Mouse (Mus musculus) liver, postnatal 0 days (tissue): ENCODE results near the gene Gpatch8. TPM values are rescaled to one million over a fixed set of nuclear protein-coding genes. Genes with fewer than 3 reads are reported as not detected.

ENCODE experiments used
- ATAC-seq: fragments of 200-750 bp; cut with Nextera tagmentation; 2 replicates; pipeline ENCODE4 v1.8.0; 2017; ENCODE audit warnings: mild to moderate bottlenecking, moderate library complexity
- DNase-seq: peaks from one replicate; pipeline ENCODE4 v3.0.0-alpha.2; 2016
- H3K27ac ChIP-seq: fragments of 300-500 bp; sonication (generic); 2 replicates; pipeline ENCODE4 v1.5.1; 2014; ENCODE audit warnings: antibody characterized with exemption, moderate library complexity, mild to moderate bottlenecking, low read depth
- H3K27me3 ChIP-seq: fragments of 300-500 bp; sonication (generic); 2 replicates; pipeline ENCODE4 v1.6.1; 2014; ENCODE audit warnings: low read length, control low read depth, mixed read lengths; ENCODE audit not compliant: insufficient read depth
- H3K36me3 ChIP-seq: fragments of 300-500 bp; sonication (generic); replicated peaks from 2 replicates; pipeline ENCODE4 v1.6.1; 2014; ENCODE audit warnings: mild to moderate bottlenecking, control low read depth, low read length, moderate library complexity, mixed read lengths; ENCODE audit not compliant: insufficient read depth
- H3K4me1 ChIP-seq: fragments of 300-500 bp; sonication (generic); 2 replicates; pipeline ENCODE4 v1.6.1; 2014; ENCODE audit warnings: antibody characterized with exemption, mild to moderate bottlenecking, control low read depth; ENCODE audit not compliant: insufficient read depth
- H3K4me2 ChIP-seq: fragments of 300-500 bp; sonication (generic); 2 replicates; pipeline ENCODE4 v1.6.1; 2014; ENCODE audit warnings: low read depth, mild to moderate bottlenecking, low read length, moderate library complexity, mixed read lengths
- H3K4me3 ChIP-seq: fragments of 300-500 bp; sonication (generic); 2 replicates; pipeline ENCODE4 v1.5.1; 2014; ENCODE audit warnings: low read depth, low read length
- H3K9ac ChIP-seq: fragments of 300-500 bp; sonication (generic); replicated peaks from 2 replicates; pipeline ENCODE4 v1.6.1; 2014; ENCODE audit warnings: mild to moderate bottlenecking, moderate library complexity
- H3K9me3 ChIP-seq: fragments of 300-500 bp; sonication (generic); 2 replicates; pipeline ENCODE4 v1.6.1; 2016; ENCODE audit warnings: mild to moderate bottlenecking, control low read depth, low read length, mixed read lengths
- CTCF ChIP-seq: sonication (generic); IDR thresholded peaks from 2 replicates; pipeline ENCODE4 v1.5.1; 2016; ENCODE audit warnings: antibody characterized with exemption, low read depth
- EP300 ChIP-seq: IDR thresholded peaks from 2 replicates; pipeline ENCODE4 v1.6.1; 2016; ENCODE audit warnings: antibody characterized with exemption, low read depth, mild to moderate bottlenecking
- WGBS: fragments of 180-500 bp; shearing (Covaris S2); extraction: QIAGEN DNeasy Blood & Tissue Kit; methylation state at CpG from one replicate; pipeline ENCODE4 v1.1.7; 2014; ENCODE audit not compliant: insufficient replicate concordance; 5-methylcytosine and 5-hydroxymethylcytosine counted together
- polyA plus RNA-seq: library from polyadenylated mRNA; unstranded; fragments of >200 nt; fragmentation: Nextera tagmentation; extraction: Ambion mirVana; gene quantifications from 2 replicates; pipeline ENCODE4 v1.2.1, GENCODE M21; 2015

Gpatch8 gene
- polyA plus RNA-seq, 1 experiment from 2014 or later: 12.2 TPM

DNA sequence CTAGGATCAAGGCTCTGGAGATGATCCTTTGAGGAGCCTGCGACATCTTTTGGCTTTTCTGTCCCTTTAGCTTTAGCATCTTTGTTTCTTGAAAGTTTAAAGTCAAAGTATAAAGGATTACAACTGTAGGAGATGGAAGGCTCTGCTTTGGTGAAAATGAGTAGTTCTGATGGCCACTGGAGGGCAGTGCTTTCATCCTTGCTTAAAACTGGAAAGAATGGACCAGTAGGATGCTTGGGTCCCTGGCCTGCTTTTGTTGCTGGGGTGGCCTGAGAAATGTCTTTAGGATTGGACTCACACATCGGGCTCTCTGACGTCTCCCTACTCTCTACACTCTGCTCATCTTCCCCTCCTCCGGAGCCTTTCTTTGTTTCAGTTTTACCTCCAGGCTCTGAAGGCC lies 75.3 kb downstream of the Gpatch8 start:
- no peaks in the 10 kb centered on the region for H3K27me3 ChIP-seq
- H3K4me2 ChIP-seq: no peak overlapping the region
- no peaks in the 10 kb centered on the region for H3K9me3 ChIP-seq
- no peaks in the 10 kb centered on the region for H3K4me1 ChIP-seq
- no peak overlapping the region for H3K4me3 ChIP-seq
- DNase-seq (no peak), ATAC-seq (no peak)
- WGBS: 94% methylated on average over 4 of the region's 4 CpGs
- no peak overlapping the region for H3K9ac ChIP-seq
- H3K36me3 ChIP-seq: peaks cover 59% of the 10 kb centered on the region
- peak; percentile 34 for TF ChIP-seq CTCF
- TF ChIP-seq EP300: no peak
- H3K27ac ChIP-seq: no peak overlapping the region

DNA sequence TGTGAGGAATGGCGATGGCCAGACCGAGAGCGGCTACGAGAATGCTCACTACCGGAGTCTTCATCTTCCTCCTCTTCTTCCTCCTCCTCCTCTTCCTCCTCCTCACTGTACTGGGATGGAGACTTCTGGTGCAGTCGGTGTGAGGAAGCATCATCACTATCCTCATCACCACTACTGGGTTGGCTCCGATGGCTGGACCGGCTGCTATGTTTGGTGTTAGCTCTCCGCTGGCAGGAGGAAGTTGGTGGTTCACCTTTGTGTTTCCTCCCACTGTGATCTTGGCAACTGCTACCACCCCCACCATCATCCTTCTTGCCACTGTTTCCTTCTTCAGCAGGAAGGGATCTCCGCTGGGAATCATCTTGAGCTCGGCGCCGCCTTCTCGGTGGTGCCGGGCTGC lies 76.1 kb downstream of the Gpatch8 start:
- DNase-seq (no peak), ATAC-seq (no peak)
- no peak overlapping the region for H3K9ac ChIP-seq
- H3K27ac ChIP-seq: no peak overlapping the region
- H3K4me2 ChIP-seq: no peak overlapping the region
- TF ChIP-seq EP300 (no peak), CTCF (no peak)
- no peak overlapping the region for H3K4me3 ChIP-seq
- no peaks in the 10 kb centered on the region for H3K27me3 ChIP-seq
- H3K9me3 ChIP-seq: no peaks in the 10 kb centered on the region
- no peaks in the 10 kb centered on the region for H3K4me1 ChIP-seq
- WGBS: 97% methylated on average over 15 of the region's 15 CpGs
- peaks cover 52% of the 10 kb centered on the region for H3K36me3 ChIP-seq

DNA sequence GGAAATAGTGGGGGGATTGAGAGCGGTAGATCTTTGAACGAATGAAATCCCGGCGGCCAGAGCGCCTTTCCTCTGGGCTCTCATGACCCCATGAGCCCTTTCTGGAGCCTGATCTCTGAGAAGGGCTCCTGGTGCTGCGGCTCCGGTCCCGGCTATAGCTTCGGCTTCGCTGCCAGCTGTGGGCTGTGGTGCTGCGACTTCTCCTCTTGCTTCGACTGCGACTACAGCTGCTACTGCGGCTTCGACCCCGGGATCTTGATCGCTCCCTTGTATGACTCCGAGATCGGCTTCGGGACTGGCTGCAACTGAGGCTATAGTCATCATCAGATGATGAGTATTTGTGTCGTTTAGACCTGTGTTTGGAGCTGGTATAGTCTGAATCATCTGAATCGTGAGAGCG lies 76.6 kb downstream of the Gpatch8 start:
- H3K27me3 ChIP-seq: no peaks in the 10 kb centered on the region
- no peak overlapping the region for H3K4me2 ChIP-seq
- DNase-seq (no peak), ATAC-seq (no peak)
- H3K4me3 ChIP-seq: no peak overlapping the region
- H3K4me1 ChIP-seq: no peaks in the 10 kb centered on the region
- no peaks in the 10 kb centered on the region for H3K9me3 ChIP-seq
- H3K27ac ChIP-seq: no peak overlapping the region
- H3K36me3 ChIP-seq: peaks cover 46% of the 10 kb centered on the region
- TF ChIP-seq CTCF (no peak), EP300 (no peak)
- WGBS: 95% methylated on average over 23 of the region's 23 CpGs
- no peak overlapping the region for H3K9ac ChIP-seq

DNA sequence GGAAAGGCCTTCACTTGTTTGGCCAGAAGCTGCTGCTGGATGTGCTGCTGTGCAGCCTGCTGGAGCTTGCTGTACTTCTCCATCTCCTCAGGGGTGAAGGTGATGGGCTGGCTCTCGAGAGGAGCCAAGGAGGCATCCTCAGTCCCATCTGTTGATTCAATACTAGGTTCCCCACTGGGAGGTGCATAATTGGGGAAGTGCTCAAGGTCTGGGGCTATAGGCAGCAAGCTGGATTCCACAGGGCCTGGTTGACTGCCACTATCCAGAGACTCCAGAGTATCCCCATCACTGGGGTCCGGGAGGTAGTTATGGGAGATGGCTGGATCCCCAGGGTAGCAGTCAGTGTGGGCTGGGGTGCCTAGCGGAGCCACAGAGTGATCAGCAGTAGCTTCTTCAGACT lies 77.5 kb downstream of the Gpatch8 start:
- ATAC-seq (no peak; the same call in 1 of the 2 replicates), DNase-seq (no peak)
- Histone ChIP-seq H3K27ac (no peak overlapping the region), H3K4me2 (no peak overlapping the region), H3K27me3 (no peaks in the 10 kb centered on the region), H3K36me3 (peaks cover 44% of the 10 kb centered on the region), H3K9ac (no peak overlapping the region), H3K9me3 (no peaks in the 10 kb centered on the region), H3K4me1 (no peaks in the 10 kb centered on the region), H3K4me3 (no peak overlapping the region)
- 85% methylated on average over 3 of the region's 3 CpGs for whole genome bisulfite sequencing
- TF ChIP-seq CTCF (no peak), EP300 (no peak)

DNA sequence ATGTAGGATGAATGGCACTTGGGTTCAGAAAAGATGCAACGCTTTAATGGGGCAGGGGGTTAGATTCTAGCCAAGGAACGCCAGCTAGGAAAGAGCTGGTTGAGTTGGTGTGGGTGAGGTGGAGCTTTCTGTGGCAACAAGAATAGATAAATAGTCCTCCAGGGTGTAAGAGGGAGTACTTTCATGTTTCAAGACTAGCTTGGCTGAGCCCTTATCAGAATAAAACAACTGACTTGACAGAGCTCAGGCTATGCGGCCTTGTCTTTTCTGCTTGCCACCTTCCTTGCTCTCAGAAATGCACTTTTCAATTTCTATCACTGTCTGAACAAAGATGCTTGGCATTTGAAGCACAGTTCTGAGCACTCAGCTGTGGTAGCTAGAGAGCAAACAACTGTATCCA lies 81.2 kb downstream of the Gpatch8 start:
- TF ChIP-seq EP300: no peak
- no peak for TF ChIP-seq CTCF
- DNase-seq (no peak), ATAC-seq (no peak)
- peaks cover 6% of the 10 kb centered on the region; the same call in 1 of the 2 replicates for H3K4me1 ChIP-seq
- H3K36me3 ChIP-seq: peaks cover 23% of the 10 kb centered on the region
- 71% methylated on average over 3 of the region's 3 CpGs for WGBS
- no peak overlapping the region for H3K4me3 ChIP-seq
- no peak overlapping the region for H3K4me2 ChIP-seq
- no peak overlapping the region for H3K9ac ChIP-seq
- H3K9me3 ChIP-seq: no peaks in the 10 kb centered on the region
- no peak overlapping the region for H3K27ac ChIP-seq
- no peaks in the 10 kb centered on the region for H3K27me3 ChIP-seq

DNA sequence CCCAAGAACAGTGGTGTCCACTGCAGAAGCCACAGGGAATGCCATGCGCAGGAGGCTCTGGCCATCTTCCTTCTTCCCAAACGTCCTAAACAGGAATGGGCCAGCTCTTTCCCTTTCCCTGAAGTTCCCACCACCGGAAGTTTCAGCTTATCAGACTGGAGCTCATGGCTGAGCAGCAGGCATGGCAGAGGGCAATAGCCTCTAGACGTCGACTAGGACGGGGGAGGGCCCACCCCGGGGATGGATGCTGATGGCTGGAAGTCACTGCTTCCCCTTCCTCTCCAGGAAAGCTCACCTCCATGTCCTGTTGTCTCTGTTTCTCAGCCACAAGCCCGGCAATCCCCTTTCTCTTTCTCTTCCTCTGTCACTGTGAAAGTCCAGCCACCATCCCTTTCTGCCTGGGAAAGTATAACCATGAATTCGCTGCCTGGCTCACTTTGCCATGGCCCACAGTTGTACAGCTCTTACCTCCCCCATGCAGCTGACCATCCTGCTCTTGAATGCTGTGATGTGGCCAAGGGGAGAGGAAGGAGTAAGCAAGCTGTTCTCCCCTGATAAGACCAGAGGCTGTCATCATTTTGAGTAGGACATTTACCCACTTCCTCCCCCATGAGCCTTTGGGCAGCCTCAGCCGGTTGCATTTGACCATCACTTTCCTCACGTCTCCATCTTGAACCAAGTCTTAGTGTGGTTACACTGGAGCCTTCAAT lies 86.4 kb downstream of the Gpatch8 start, which contains the start of gene Itga2b:
Gene Itga2b, minus strand, starts transcription at position 475 of the 710 bp plus-strand sequence.
- WGBS: 21% methylated on average over 11 of the region's 11 CpGs
- Histone ChIP-seq H3K36me3 (no peaks in the 10 kb centered on the region), H3K27me3 (no peaks in the 10 kb centered on the region), H3K4me2 (peak within 1 kb of the TSS; percentile 16; the same call in 1 of the 2 replicates), H3K27ac (peak within 1 kb of the TSS; percentile 59), H3K9ac (0 out of 2 replicates have a peak within 1 kb of the TSS, but pooled peaks have one; percentile 30), H3K9me3 (no peaks in the 10 kb centered on the region), H3K4me3 (0 out of 2 replicates have a peak within 1 kb of the TSS, but pooled peaks have one; percentile 8), H3K4me1 (peaks cover 24% of the 10 kb centered on the region)
- DNase-seq: peak; percentile 40
- peak; percentile 78 for TF ChIP-seq EP300
- no peak for TF ChIP-seq CTCF
- ATAC-seq: peak; percentile 47
